Mouse (Mus musculus) lung, postnatal 0 days (tissue): ENCODE data around the gene Cd1d1.

Experiments used
- CTCF ChIP-seq: IDR thresholded peaks from 2 replicates; pipeline ENCODE4 v1.5.1; 2016; ENCODE audit warnings: antibody characterized with exemption, mild to moderate bottlenecking
- EP300 ChIP-seq: IDR thresholded peaks from 2 replicates; pipeline ENCODE4 v1.6.1; 2016; ENCODE audit warnings: antibody characterized with exemption, mild to moderate bottlenecking, control low read depth

DNA sequence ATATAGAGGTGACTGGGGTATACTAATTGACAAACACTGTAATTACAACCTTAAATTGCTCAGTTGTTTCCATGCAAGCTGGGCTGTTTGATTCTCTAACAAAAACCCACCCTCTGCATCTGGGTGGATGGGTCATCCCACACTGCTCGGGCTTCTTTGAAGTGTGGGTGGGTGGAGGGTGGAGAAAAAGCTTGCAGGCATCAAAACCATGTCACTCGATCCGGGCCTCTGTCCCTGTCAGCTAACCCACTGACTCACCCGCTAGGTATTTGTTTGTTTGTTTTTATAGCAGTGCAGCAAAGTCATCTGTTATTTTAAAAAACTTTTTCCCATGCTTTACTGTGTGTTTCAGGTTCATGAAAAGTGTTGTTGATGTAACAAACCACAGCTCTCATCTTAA, 43.9 kb downstream of the Cd1d1 start:
- TF ChIP-seq CTCF: no peak
- TF ChIP-seq EP300: no peak
